Comparison of ENCODE assay signal across 23 mouse cellular contexts in the genomic region with DNA sequence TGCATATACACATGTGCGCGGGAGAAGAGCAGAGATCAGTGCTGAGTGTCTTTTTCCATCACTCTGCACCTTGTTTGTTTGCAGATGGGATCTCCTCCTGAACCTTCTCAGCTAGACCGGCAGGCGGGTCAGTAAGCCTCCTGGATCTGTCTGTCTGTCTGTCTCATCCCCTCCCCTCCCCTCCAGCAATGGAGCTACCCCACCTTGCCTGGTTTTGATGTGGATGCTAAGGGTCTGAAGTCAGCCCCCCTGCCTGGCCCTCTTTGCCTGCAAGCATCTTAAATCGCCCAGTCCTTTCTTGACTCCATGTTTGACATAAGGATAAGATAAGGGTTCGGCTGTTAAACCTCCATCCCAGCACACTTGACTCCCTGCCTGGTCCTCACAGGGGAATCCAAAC. TPM values are rescaled to one million over a fixed set of nuclear protein-coding genes. Genes with fewer than 3 reads are reported as not detected.
"Had no signal": no experiment of that assay in that cellular context is flagged by ENCODE, and none has a peak within 500 bp of the region (broad histone marks: within the 10 kb centered on the region; RNA-seq: fewer than 3 reads in every experiment).

No protein-coding gene starts in this region.

- H3K4me3 ChIP-seq: gastrocnemius, adult 2 months; heart, adult 2 months; heart, embryonic 13.5 days; heart, embryonic 15.5 days; hindbrain, embryonic 10.5 days; hindbrain, embryonic 12.5 days; intestine, embryonic 15.5 days; kidney, embryonic 15.5 days; layer of hippocampus, adult 2 months; left cerebral cortex, adult 2 months; limb, embryonic 10.5 days; limb, embryonic 12.5 days; liver, embryonic 13.5 days had no signal

- H3K27ac ChIP-seq: heart, embryonic 13.5 days; heart, embryonic 15.5 days; hindbrain, embryonic 10.5 days; hindbrain, embryonic 12.5 days; hindbrain, embryonic 14.5 days; kidney, embryonic 15.5 days; layer of hippocampus, adult 2 months; left cerebral cortex, adult 2 months; limb, embryonic 10.5 days; limb, embryonic 12.5 days had no signal

- H3K27me3 ChIP-seq: heart, embryonic 13.5 days; heart, embryonic 15.5 days; hindbrain, embryonic 12.5 days; intestine, embryonic 15.5 days; kidney, embryonic 15.5 days; limb, embryonic 12.5 days; liver, embryonic 13.5 days had no signal

- DNase-seq: gastrocnemius, adult 2 months; gastrocnemius, postnatal 10 days; gastrocnemius, postnatal 25 days; heart, postnatal 4 days; liver, embryonic 13.5 days had no signal

- ATAC-seq: hindbrain, embryonic 16.5 days; inflammation-experienced regulatory T-cells, adult 6 months; intestine, embryonic 15.5 days; intestine, postnatal 0 days had no signal

- H3K9me3 ChIP-seq: heart, embryonic 13.5 days; heart, embryonic 15.5 days; hindbrain, embryonic 10.5 days; hindbrain, embryonic 12.5 days; intestine, embryonic 15.5 days; kidney, embryonic 15.5 days; limb, embryonic 10.5 days; limb, embryonic 12.5 days; liver, embryonic 13.5 days had no signal

- H3K9ac ChIP-seq: heart, embryonic 13.5 days; heart, embryonic 15.5 days; hindbrain, embryonic 12.5 days; hindbrain, embryonic 14.5 days; intestine, embryonic 15.5 days; kidney, embryonic 15.5 days; limb, embryonic 12.5 days; liver, embryonic 13.5 days had no signal

- H3K36me3 ChIP-seq: heart, embryonic 13.5 days; heart, embryonic 15.5 days; hindbrain, embryonic 10.5 days; hindbrain, embryonic 12.5 days; intestine, embryonic 15.5 days; kidney, embryonic 15.5 days; limb, embryonic 10.5 days; limb, embryonic 12.5 days; liver, embryonic 13.5 days had no signal

- H3K4me1 ChIP-seq: limb, embryonic 12.5 days had no signal

- H3K4me2 ChIP-seq: heart, embryonic 11.5 days; heart, embryonic 13.5 days; heart, embryonic 15.5 days; hindbrain, embryonic 12.5 days; hindbrain, embryonic 14.5 days; intestine, embryonic 15.5 days; kidney, embryonic 15.5 days; limb, embryonic 12.5 days; liver, embryonic 11.5 days; liver, embryonic 13.5 days had no signal

RNA-seq across cellular contexts. Expression of gene Degs2, which starts 57.9 kb away (rescaled TPM):
- total RNA-seq: gastrocnemius, adult 2 months; gastrocnemius, postnatal 4 days; heart, postnatal 4 days had no signal
